Mouse (Mus musculus) CH12.LX (cell line): ENCODE measurements at regions not wholly inside any gene's neighbourhood (a gene's known extent, or its start where the extent isn't known, plus 50 kb on each side); places are given as distances from the start of the nearest gene placed in this dataset.

Experiments used
- DNase-seq: peaks from one replicate; pipeline ENCODE4 v3.0.0-alpha.2; 2013; ENCODE audit errors: extremely low read depth
- H3K27ac ChIP-seq: 2 replicates; pipeline ENCODE4 v1.5.1; 2012; ENCODE audit warnings: low read depth, mild to moderate bottlenecking, control low read depth, moderate library complexity; ENCODE audit not compliant: insufficient read depth
- H3K27me3 ChIP-seq: replicated peaks from 2 replicates; pipeline ENCODE3; 2012; ENCODE audit warnings: inconsistent platforms
- H3K36me3 ChIP-seq, 2 experiments: replicated peaks in 1 of 2; 2 replicates each; pipeline versions ENCODE3 to v1.6.1; 2012; ENCODE audit warnings: inconsistent platforms in 1 of 2, low read length in 1 of 2, mild to moderate bottlenecking in 1 of 2, mixed read lengths in 1 of 2, moderate library complexity in 1 of 2; ENCODE audit not compliant: control insufficient read depth in 1 of 2, insufficient read depth in 1 of 2
- H3K4me1 ChIP-seq, 2 experiments: 2 replicates each; pipeline ENCODE4 v1.6.1; 2012; ENCODE audit warnings: inconsistent platforms in 1 of 2, moderate library complexity in 1 of 2; ENCODE audit not compliant: insufficient read depth in 2 of 2, control insufficient read depth in 1 of 2
- H3K4me2 ChIP-seq: 2 replicates; pipeline ENCODE4 v1.6.1; 2012; ENCODE audit warnings: low read depth, mild to moderate bottlenecking, control low read depth; ENCODE audit not compliant: poor library complexity, insufficient read depth, severe bottlenecking
- H3K4me3 ChIP-seq, 3 experiments: fragments of 150-350 bp in 1 of 3; sonication (generic) in 1 of 3; replicated peaks in 1 of 3; 2 replicates each; pipeline versions ENCODE3 to v1.5.1; 2011 to 2012; ENCODE audit warnings: low read depth in 2 of 3, low read length in 2 of 3, mild to moderate bottlenecking in 2 of 3, moderate library complexity in 2 of 3, control low read depth in 1 of 3, improper control_type of control experiment in 1 of 3, inconsistent platforms in 1 of 3, mixed read lengths in 1 of 3; ENCODE audit not compliant: poor library complexity in 1 of 3
- H3K79me2 ChIP-seq: replicated peaks from 2 replicates; pipeline ENCODE4 v1.6.1; 2012; ENCODE audit warnings: mild to moderate bottlenecking, moderate library complexity; ENCODE audit not compliant: control insufficient read depth, poor library complexity, insufficient read depth, severe bottlenecking; ENCODE audit errors: extremely low read depth
- H3K9ac ChIP-seq: 2 replicates; pipeline ENCODE4 v1.6.1; 2012; ENCODE audit warnings: low read depth, mild to moderate bottlenecking, control low read depth, moderate library complexity; ENCODE audit not compliant: insufficient read depth
- H3K9me3 ChIP-seq: replicated peaks from 2 replicates; pipeline ENCODE3; 2012; ENCODE audit warnings: low read length, inconsistent platforms, mixed read lengths
- BHLHE40 ChIP-seq: IDR thresholded peaks from 2 replicates; pipeline ENCODE4 v1.6.1; 2011; ENCODE audit warnings: mild to moderate bottlenecking, low read depth, low read length, improper control_type of control experiment
- CHD1 ChIP-seq: IDR thresholded peaks from 2 replicates; pipeline ENCODE4 v1.6.1; 2012; ENCODE audit warnings: low read depth, low read length, improper control_type of control experiment, inconsistent platforms
- CTCF ChIP-seq, 2 experiments: IDR thresholded peaks in 1 of 2; conservative IDR thresholded peaks in 1 of 2; 2 replicates each; pipeline ENCODE4 v1.5.1; 2011 to 2012; ENCODE audit warnings: low read depth in 2 of 2, low read length in 2 of 2, improper control_type of control experiment in 1 of 2, inconsistent platforms in 1 of 2, mild to moderate bottlenecking in 1 of 2, moderate library complexity in 1 of 2
- E2F4 ChIP-seq: IDR thresholded peaks from 2 replicates; pipeline ENCODE4 v1.6.1; 2011; ENCODE audit warnings: low read depth, low read length, improper control_type of control experiment; ENCODE audit not compliant: insufficient replicate concordance
- ELF1 ChIP-seq: IDR thresholded peaks from 2 replicates; pipeline ENCODE4 v1.6.1; 2014; ENCODE audit warnings: low read depth, mild to moderate bottlenecking, inconsistent platforms, low read length, improper control_type of control experiment
- EP300 ChIP-seq: IDR thresholded peaks from 2 replicates; pipeline ENCODE4 v1.6.1; 2011; ENCODE audit warnings: low read length, improper control_type of control experiment
- ETS1 ChIP-seq: conservative IDR thresholded peaks from 2 replicates; pipeline ENCODE4 v1.6.1; 2012; ENCODE audit warnings: low read depth, mild to moderate bottlenecking, inconsistent platforms, low read length, improper control_type of control experiment, moderate library complexity
- GABPA ChIP-seq: IDR thresholded peaks from 2 replicates; pipeline ENCODE4 v1.6.1; 2012; ENCODE audit warnings: low read depth, low read length, improper control_type of control experiment, inconsistent platforms; ENCODE audit not compliant: insufficient replicate concordance
- IRF4 ChIP-seq: IDR thresholded peaks from 2 replicates; pipeline ENCODE4 v1.6.1; 2014; ENCODE audit warnings: low read depth, mild to moderate bottlenecking, inconsistent platforms, low read length, improper control_type of control experiment
- JUN ChIP-seq: IDR thresholded peaks from 2 replicates; pipeline ENCODE4 v1.6.1; 2011; ENCODE audit warnings: low read depth, mild to moderate bottlenecking, low read length, improper control_type of control experiment, moderate library complexity; ENCODE audit not compliant: insufficient read depth
- JUND ChIP-seq: conservative IDR thresholded peaks from 2 replicates; pipeline ENCODE4 v1.6.1; 2011; ENCODE audit warnings: low read depth, low read length, improper control_type of control experiment
- KAT2A ChIP-seq: IDR thresholded peaks from 2 replicates; pipeline ENCODE4 v1.6.1; 2012; ENCODE audit warnings: low read length, improper control_type of control experiment, inconsistent platforms; ENCODE audit not compliant: insufficient replicate concordance
- MAFK ChIP-seq: IDR thresholded peaks from 2 replicates; pipeline ENCODE4 v1.6.1; 2011; ENCODE audit warnings: low read length, improper control_type of control experiment; ENCODE audit not compliant: insufficient replicate concordance
- MAX ChIP-seq: IDR thresholded peaks from 2 replicates; pipeline ENCODE4 v1.6.1; 2011; ENCODE audit warnings: low read length, improper control_type of control experiment
- MAZ ChIP-seq: IDR thresholded peaks from 2 replicates; pipeline ENCODE4 v1.6.1; 2012; ENCODE audit warnings: low read depth, mild to moderate bottlenecking, inconsistent platforms, low read length, improper control_type of control experiment, moderate library complexity
- MEF2A ChIP-seq: IDR thresholded peaks from 2 replicates; pipeline ENCODE4 v1.6.1; 2014; ENCODE audit warnings: low read depth, mild to moderate bottlenecking, inconsistent platforms, low read length, improper control_type of control experiment, borderline replicate concordance
- MXI1 ChIP-seq: IDR thresholded peaks from 2 replicates; pipeline ENCODE4 v1.6.1; 2011; ENCODE audit warnings: mild to moderate bottlenecking, low read depth, low read length, improper control_type of control experiment
- MYC ChIP-seq: IDR thresholded peaks from 2 replicates; pipeline ENCODE4 v1.6.1; 2011; ENCODE audit warnings: low read depth, mild to moderate bottlenecking, improper control_type of control experiment, low read length
- PAX5 ChIP-seq: IDR thresholded peaks from 2 replicates; pipeline ENCODE4 v1.6.1; 2012; ENCODE audit warnings: low read length, inconsistent platforms, mixed read lengths
- RAD21 ChIP-seq: IDR thresholded peaks from 2 replicates; pipeline ENCODE4 v1.6.1; 2011; ENCODE audit warnings: low read depth, mild to moderate bottlenecking, low read length, improper control_type of control experiment, moderate library complexity
- SMC3 ChIP-seq: IDR thresholded peaks from 2 replicates; pipeline ENCODE4 v1.6.1; 2011; ENCODE audit warnings: low read depth, low read length, improper control_type of control experiment
- TBP ChIP-seq: conservative IDR thresholded peaks from 2 replicates; pipeline ENCODE4 v1.6.1; 2011; ENCODE audit warnings: low read depth, low read length, improper control_type of control experiment
- UBTF ChIP-seq: IDR thresholded peaks from 2 replicates; pipeline ENCODE4 v1.6.1; 2012; ENCODE audit warnings: low read depth, mild to moderate bottlenecking, inconsistent platforms, low read length, improper control_type of control experiment, moderate library complexity
- ZC3H11A ChIP-seq: IDR thresholded peaks from 2 replicates; pipeline ENCODE4 v1.6.1; 2012; ENCODE audit warnings: low read depth, mild to moderate bottlenecking, inconsistent platforms, low read length, improper control_type of control experiment
- ZKSCAN1 ChIP-seq: IDR thresholded peaks from 2 replicates; pipeline ENCODE4 v1.6.1; 2012; ENCODE audit warnings: low read depth, inconsistent platforms, low read length, improper control_type of control experiment, borderline replicate concordance
- dilution Hi-C: fragments of 300-500 bp; cut with MboI; formaldehyde crosslinking; loops from 2 replicates; pipeline ENCODE4 v1.14.3; 2020; ENCODE audit warnings: low sequenced_read_pairs; ENCODE audit not compliant: extremely low pct_unique_long_range_greater_than_20kb, extremely low pct_ligation_motif_present
- in situ Hi-C: fragments of 300-500 bp; cut with MboI; formaldehyde crosslinking; loops from 3 replicates; pipeline ENCODE4 v1.14.3; 2019; ENCODE audit warnings: low sequenced_read_pairs, low pct_ligation_motif_present, low pct_unique_long_range_greater_than_20kb, mixed read lengths

DNA sequence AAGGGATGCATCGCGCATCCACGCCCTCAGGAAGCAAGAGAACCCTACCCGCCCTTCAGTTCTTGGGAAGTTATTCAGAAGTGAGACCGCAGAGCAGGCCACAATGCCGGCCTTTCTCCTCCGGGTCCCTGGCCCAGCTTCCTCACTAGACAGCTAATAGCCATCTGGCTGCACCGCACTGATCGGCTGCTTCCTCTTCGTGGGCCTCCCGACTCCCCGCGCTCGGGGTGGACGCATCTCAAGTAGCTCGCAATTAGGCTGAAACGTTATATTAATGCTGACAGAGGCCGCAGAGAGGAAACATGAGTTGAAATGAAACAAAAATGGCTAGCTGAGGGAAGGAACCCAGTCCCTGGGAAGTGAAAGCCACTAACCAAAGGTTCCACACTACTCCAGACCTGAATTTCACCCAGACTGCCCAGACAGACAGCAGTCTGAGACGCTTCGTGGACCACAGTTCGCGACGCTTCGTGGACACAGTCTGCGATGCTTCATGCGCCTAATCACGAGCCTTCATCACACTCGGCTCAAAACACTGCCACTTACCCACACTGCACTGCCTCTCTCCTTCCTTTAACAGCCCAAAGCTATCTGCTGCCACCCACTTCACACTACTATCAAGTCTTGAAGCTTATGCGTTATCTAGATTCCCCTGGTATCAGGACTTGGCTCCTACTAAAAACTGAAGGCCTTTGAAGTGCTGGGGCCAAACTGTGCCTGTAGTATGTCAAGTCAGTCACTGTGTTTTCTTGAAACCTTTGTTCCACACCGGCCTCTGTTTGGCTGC lies 170.0 kb upstream of the Rpl34 start (continued):
- TF ChIP-seq TBP (no peak), BHLHE40 (no peak)

DNA sequence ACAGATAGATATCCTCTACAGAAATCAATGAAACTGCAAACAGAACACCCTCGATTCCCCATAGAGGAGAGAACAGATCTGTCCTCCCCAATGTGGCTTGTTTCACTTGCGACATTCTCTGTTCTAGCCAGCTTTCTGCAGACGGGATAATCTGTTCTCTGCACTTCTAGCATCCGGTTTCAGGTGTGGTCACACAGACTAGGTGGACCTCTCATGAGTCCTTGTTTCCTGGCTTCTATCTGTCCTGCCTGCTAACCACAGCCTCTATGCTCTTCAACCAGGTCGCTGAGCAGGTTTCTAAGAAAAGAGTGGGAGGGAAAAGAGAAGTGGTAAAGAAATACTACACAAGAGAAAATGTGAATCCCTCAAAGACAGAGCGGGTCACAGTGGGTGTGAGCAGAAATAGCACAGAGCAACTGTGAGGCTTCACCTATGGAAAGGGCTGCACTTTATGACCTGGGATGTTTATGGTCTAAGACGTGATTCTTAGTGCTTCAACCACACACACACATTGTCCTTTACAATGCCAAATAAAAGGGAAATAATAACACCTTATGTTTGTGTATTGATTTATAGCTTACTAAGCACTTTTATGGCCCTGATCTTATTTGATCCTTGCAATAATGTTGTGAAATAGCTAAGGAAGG lies 164.1 kb upstream of the Rpl34 start:
- dilution Hi-C loops (no loop called here), in situ Hi-C loops (loop anchor here (10.0 kb wide), 1 partner anchor 341 kb away; no protein-coding TSS in a partner anchor)
- H3K79me2 ChIP-seq = no peaks in the 10 kb centered on the region
- no peaks in the 10 kb centered on the region for H3K36me3 ChIP-seq
- H3K27ac ChIP-seq = no peak overlapping the region
- no peaks in the 10 kb centered on the region for H3K27me3 ChIP-seq
- no peak overlapping the region for H3K9ac ChIP-seq
- no peak for DNase-seq
- H3K4me3 ChIP-seq = no peak overlapping the region
- peaks cover 8 to 15% of the 10 kb centered on the region in 2 experiments; a peak in 2 of 4 replicates for H3K4me1 ChIP-seq
- TF ChIP-seq MAX (no peak), MAFK (peak; percentile 74), KAT2A (no peak), JUN (no peak), JUND (no peak)
- TF ChIP-seq, all 38 proteins: peak for 1
- Histone ChIP-seq H3K4me2 (no peak overlapping the region), H3K9me3 (peaks cover 3% of the 10 kb centered on the region)

DNA sequence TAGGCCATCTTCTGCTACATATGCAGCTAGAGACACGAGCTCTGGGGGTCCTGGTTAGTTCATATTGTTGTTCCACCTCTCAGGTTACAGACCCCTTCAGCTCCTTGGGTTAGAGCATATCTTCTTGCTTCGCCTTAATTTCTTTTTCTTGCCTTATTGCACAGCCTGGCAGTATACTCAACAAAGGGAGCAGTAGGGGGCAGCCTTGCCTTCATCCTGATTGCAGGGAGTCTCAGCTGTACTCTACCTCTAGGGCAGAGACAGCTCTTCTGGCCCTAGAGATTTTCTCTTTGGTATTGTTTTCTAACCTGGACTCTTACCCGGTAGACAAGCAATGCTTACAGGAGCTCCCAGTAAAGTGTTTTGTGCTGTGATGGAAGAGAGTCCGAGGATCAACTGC lies 161.1 kb upstream of the Rpl34 start:
- TF ChIP-seq PAX5 (no peak), E2F4 (no peak), BHLHE40 (no peak), ELF1 (no peak), KAT2A (no peak), MYC (no peak), EP300 (no peak), GABPA (no peak), CHD1 (no peak), MAZ (no peak), MAX (no peak), ZC3H11A (no peak), RAD21 (peak; percentile 55), IRF4 (no peak), MEF2A (no peak), UBTF (no peak), CTCF (conservative IDR thresholded peaks at IDR 0.05 in 1 of 2, IDR thresholded peaks at IDR 0.05 in 1 of 2; ENCODE audit: low read depth in 2 of 2, low read length in 2 of 2) (peak in 1 of 2 experiments; percentile 54; a peak in 2 of 4 replicates), MXI1 (no peak), ZKSCAN1 (no peak), MAFK (no peak), ETS1 (no peak), SMC3 (peak; percentile 57)
- DNase-seq = no peak
- H3K4me1 ChIP-seq = peaks cover 8 to 15% of the 10 kb centered on the region in 2 experiments; a peak in 2 of 4 replicates
- H3K4me2 ChIP-seq = no peak overlapping the region
- H3K27me3 ChIP-seq = no peaks in the 10 kb centered on the region
- H3K9me3 ChIP-seq = peaks cover 6% of the 10 kb centered on the region
- no peaks in the 10 kb centered on the region for H3K79me2 ChIP-seq
- no peak overlapping the region for H3K9ac ChIP-seq
- H3K27ac ChIP-seq = no peak overlapping the region
- H3K4me3 ChIP-seq = no peak overlapping the region
- in situ Hi-C loops (loop anchor here (10.0 kb wide), 1 partner anchor 343 kb away; no protein-coding TSS in a partner anchor), dilution Hi-C loops (no loop called here)
- H3K36me3 ChIP-seq = no peaks in the 10 kb centered on the region
